Mouse (Mus musculus) urinary bladder, postnatal 4 days (tissue): ENCODE data around the gene Serinc5.
A peak's percentile ranks its signal among the peaks of the same experiment; 100 is the strongest.
"Not testable (repeated sequence)": the region's sequence is repeated elsewhere in the genome, so short reads cannot be mapped to it uniquely, and the experiment has no call there.

Experiments used
- DNase-seq, 2 experiments: peaks; one replicate each; pipeline ENCODE4 v3.0.0; 2021 to 2022; ENCODE audit warnings: low spot score in 2 of 2

The Serinc5 gene

GRCm38 (mm10) chr13:92662555-92663286 lies 51.8 kb downstream of the Serinc5 start:
- DNase-seq, result no peak

DNA sequence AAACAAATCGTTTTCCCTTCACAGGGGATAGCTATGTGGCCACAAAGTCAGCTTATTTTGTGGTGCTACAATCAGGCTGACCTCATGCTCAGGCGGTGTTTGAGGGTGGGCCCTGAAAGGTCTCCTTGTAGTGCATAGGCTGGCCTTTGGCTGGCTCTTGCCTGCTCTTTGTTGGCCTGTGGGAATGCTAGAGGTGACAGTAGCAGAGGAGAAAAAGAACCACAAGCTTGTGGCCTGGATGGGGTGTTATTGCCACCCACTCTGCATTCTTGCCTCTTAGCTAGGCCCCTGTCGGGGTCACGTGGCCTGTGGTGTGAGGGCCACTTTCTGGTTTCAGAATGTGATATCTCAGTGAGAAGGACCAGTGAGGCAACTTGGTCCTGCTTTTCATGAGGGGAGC lies 54.1 kb downstream of the Serinc5 start:
- DNase-seq, result no peak

DNA sequence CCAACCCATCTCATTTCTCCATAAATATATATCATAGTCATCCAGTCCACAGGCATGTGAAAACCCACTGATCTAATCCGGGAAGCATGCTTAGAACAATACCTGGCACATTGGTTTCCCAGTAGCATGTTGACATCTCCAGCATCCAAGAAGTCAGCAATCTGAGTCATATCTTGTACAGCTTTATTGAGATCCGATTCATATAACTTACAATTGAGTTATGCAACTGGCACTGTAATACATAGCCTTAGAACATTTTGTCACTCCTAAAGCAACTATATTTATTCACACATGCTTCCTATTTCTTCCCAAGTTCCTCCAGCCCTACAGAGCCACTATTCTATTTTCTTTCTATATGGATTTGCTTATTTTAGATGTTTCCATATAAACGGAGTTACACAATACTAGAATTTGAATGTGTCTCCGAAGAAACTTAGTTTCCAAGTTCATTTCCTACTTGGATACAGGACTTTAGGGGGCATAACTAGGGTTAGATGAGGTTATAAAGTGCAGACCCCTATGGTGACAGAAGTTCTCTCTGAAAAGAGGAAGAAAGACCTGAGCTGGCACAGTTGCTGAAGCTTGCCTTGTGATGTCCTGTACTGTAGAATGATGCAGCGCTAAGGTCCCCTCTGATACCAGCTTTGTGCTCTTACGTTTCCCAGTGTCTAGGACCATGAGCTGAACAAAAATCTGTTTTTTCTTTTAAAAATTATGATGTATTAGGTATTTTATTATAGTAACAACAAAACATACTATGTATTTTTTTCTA lies 57.5 kb downstream of the Serinc5 start:
- no peak for DNase-seq

DNA sequence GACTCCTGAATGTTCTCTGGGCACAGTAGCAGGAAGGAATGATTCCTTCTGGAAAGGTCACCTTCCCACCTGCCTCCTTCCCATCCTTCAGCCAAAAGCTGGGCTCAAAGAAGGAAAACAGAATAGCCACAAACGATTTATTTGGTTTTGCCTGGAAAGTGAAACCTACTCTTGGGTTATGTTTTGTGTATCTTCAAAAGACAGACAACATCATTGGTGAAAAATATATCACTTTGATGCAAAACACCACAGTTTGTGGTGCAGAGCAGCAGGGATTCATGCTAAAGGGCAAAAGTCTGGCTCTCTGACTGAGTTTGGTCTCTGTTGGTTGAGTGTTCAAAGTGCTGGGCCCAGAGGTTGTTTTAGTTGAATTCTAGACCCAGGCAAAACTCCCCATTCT lies 60.8 kb downstream of the Serinc5 start:
- DNase-seq, result no peak

GRCm38 (mm10) chr13:92674676-92675075 lies 63.8 kb downstream of the Serinc5 start:
- DNase-seq, result no peak

- DNase-seq, result no peak
Observed at GRCm38 (mm10) chr13:92675308-92675707, 64.4 kb downstream of the Serinc5 start.

- DNase-seq, result peak in 1 of 2 experiments; percentile 32
Observed at GRCm38 (mm10) chr13:92675897-92676584, 65.2 kb downstream of the Serinc5 start.

- no peak for DNase-seq
Observed at GRCm38 (mm10) chr13:92677656-92678055, 66.8 kb downstream of the Serinc5 start.

- DNase-seq, result no peak
Observed at GRCm38 (mm10) chr13:92679661-92680060, 68.8 kb downstream of the Serinc5 start.

GRCm38 (mm10) chr13:92681541-92681940 lies 70.7 kb downstream of the Serinc5 start:
- DNase-seq, result no peak

DNA sequence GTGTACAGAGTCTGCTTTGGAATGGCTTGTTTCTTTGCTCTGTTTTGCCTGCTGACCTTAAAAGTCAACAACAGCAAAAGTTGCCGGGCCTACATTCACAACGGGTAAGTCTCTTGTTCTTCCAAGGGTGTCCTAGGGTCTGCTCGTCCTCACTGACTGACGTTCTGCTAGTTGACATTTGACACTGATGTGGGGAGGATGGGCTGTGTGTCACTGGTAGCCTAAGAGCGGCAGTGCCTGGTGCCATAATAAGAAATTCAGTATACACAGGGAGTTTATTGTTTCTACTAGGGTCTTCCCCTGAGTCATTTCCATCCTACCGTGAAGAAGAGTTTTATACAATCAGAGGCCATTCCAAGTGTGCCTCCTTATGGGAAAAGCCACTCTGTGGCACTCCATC lies 71.9 kb downstream of the Serinc5 start:
- DNase-seq, result no peak

DNA sequence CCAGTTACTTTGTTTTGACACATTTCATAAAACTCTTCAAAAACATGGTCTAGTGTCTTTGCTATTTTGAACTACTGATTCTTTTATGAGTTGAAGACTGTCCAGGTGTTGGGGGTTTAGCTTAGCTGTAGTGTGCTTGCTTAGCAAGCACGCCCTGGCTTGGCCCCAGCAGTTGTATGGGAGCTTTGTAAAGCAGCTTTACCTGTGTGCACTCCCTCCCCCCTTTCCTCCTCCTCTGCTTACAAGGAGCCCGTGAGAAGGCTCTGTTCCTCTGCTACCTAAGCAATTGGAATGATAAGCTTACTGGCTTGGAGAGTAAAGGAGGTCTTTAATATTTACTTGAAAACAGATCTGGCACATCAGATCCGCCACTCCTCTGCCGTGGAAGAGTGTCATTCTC lies 72.6 kb downstream of the Serinc5 start:
- DNase-seq, result no peak

GRCm38 (mm10) chr13:92684310-92684709 lies 73.4 kb downstream of the Serinc5 start:
- no peak for DNase-seq

- no peak for DNase-seq
Observed at GRCm38 (mm10) chr13:92685273-92685672, 74.4 kb downstream of the Serinc5 start.

DNA sequence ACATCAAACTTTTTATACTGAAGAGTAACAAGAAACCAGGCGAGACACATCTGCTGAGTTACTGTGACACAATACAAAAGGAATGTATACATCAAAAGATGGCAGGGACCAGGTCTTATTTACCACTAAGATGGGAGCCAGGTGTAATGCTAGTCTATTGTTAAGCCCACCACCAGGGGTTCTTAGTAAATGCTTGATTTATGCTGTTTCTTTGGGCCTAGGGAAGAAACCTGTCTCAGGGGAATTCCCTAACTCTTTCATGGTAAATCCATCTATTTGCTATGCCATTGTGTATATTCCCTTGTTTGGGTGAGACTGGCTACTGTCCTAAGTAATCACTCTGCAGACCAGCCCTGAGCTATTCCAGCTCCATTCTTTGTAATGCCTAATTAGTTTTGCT lies 76.3 kb downstream of the Serinc5 start:
- DNase-seq, result not testable (repeated sequence)

DNA sequence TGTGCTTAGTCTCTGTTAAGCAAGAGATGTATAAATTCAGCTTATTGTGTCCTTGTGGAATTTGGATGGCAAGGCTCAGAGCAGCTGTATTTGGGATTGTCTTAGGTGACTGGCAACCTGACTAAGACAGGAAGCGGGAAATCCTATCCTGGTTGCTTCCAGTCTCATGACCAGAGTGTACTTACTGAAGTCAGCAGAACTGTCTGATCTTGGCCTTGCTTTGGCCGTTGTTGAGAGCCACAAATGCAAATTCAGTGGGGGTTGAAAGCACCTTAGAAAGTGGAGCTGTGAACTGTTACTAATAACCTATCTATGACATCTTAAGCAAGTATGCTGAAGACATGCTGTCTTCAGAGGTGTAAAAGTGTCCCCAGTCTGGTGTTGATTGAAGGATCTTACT lies 78.2 kb downstream of the Serinc5 start:
- DNase-seq, result no peak

DNA sequence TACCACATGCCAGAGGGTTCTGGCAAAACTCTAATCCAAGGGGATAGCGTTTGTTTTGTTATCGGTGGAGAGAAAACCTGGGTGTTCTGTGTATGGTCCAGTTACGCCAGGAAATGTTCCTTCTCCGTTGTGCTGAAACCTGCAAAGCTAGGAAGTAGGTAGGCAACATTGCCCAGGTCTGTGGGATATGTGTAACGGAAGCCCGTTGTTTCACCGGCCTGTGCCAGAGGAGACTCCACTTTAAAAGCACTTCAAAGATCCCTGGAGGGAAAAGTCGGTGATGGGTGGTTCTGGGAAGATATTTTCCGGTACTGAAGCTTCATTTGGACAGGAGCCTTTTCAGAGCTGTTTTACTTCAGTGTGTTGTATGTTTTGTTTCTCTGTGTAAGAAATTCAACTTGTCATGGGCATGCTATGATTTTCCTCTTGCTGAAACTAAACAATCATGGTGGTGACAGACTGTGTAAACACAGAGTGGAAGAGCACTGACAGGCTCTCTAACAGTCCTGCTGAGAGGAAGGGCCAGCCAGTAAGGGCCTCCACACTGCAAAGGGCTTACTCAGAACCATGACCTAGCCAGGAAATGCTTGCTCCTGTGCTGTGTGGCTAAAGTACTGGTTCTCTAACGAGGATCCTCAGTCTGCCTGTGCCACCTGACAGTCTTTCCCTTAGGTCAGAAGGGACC lies 83.1 kb downstream of the Serinc5 start:
- peak in 1 of 2 experiments; percentile 32 for DNase-seq

- DNase-seq, result peak in 1 of 2 experiments; percentile 25
Observed at GRCm38 (mm10) chr13:92696491-92696939, 85.6 kb downstream of the Serinc5 start.

- no peak for DNase-seq
Observed at GRCm38 (mm10) chr13:92697141-92697540, 86.2 kb downstream of the Serinc5 start.

- DNase-seq, result no peak
Observed at GRCm38 (mm10) chr13:92698781-92699180, 87.9 kb downstream of the Serinc5 start.

- peak in 1 of 2 experiments; percentile 20 for DNase-seq
Observed at GRCm38 (mm10) chr13:92699395-92699794, 88.5 kb downstream of the Serinc5 start.

DNA sequence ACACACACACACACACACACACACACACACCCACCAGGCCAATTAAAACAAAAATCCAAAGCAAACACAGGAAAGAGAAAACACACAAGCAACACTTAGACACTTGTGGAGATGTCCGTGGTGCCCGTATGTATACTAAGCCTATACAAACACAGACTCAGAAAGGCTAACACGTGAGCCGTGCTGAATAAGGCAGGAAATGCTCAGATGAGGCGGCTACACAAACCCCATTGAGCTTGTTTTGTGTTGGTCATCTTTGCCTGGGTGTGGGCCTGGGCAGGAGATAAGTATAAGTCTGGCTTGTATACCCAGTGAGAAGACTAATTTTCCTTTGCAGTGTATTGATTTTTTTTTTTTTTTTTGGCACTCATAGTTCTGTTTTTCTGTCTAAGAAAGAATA lies 91.1 kb downstream of the Serinc5 start:
- DNase-seq, result no peak
